Mouse (Mus musculus): Measurements from ENCODE around the gene Fam71b.

Fam71b gene

DNA sequence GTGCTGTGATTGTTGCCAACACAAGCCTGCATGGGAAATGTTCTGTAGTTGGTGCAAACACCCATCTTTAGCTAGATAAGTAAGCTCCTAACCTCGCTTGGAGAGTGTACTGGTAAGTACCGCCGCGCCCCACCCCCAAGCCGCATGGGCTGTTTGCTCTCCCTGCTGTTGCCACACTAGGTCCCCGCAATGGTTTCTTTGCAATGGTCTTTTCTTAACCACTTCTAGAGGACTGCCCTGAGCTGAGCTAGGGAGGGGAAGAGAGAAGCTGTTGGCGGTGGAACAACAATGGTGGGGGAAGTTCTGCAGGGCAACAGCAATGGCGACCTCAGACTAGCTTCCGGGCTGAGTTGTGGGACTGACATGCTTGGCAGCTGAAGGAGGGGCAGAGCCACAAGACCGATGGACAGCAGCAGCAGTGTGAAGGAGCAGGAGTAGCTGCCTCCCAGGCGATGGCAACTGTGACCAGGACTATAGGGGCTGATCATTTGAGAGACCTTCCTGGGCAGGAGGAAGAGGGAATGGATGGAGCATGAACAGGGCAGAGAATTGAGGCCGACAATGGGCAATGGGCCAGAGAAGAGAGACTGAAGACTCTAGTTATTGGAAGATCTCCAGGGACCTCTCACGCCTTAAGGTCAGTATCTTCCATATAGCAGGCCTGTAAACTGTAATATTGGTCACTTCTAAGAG, at the start of gene Fam71b:
Gene Fam71b, plus strand, starts transcription at position 393 of the 693 bp plus-strand sequence.
- in situ Hi-C loops (cut with MboI, MseI) = loop anchor here (5.0 kb wide), 1 partner anchor 36 kb away; no protein-coding TSS in a partner anchor

DNA sequence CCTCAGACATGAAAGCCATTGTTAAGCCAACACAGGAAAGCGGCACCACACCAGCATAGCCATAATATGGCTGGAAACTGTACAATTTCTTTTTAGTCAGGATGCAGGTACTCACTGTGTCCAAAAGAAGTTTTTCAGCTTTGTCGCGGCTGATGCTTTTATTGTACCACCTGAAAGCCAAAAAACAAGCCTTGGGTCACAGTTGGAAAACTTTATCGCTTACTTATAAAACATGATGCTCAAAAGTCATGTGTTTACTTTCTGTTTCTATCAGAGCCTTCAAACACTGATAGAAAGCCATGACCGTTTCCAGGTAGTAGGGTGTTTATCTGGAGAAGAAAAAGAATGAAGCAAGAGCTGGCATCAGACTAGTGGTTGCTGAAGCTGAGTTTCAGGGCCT, 48.6 kb upstream of the Fam71b start:
- in situ Hi-C loops (cut with MboI, MseI) = no loop called here

DNA sequence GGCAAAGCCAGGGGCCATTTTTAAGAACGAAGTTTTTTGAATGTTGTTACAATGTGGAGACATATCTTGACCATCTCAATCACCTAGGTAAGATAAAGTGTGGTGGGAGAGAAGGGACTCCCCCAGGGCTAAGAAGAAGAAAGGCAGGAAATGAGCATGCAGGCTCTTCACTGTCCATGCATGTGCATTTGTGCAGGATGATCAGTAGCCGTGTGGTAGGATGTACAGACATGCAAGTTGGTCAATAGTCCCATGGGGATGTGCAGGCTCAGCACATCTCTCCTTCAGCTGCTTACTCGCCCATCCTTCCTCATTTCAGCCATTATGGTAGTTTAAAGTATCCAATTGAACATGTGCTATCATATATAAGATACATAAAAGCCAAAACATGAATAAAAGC, 47.9 kb upstream of the Fam71b start:
- in situ Hi-C loops (cut with MboI, MseI) = no loop called here

DNA sequence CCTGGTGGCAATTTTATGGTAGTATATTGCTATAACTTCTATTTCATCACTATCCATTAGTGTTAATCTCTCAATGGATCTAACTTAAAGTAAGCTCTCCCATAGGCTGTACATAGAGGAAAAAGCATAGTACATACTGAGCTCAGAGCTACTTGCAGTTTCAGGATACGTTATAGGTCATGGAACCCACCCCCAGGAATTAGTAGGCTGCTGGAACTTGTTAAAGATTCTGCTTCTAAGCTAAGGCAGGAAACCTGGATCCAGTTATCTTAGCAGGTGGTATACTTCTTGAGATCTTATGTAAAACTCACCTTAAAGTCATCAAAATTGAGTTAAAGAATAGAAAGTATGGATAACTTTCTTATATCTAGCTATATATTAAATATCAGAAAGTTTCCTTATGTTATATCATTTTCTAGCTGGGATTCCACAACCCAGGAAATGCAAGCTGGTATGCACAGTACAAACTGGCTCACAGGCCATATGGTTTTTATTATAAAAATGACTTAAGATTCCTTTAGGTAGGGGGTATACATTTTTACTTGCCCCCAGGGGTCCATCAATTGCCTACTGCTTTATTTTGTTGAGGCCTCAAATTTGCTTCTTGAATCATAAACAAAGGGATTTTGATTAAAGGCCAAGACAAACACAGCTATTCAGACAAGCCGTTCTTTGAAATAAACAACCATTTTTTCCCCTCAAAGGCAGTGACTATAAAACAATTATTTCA, 46.5 kb upstream of the Fam71b start:
- in situ Hi-C loops (cut with MboI, MseI) = no loop called here

DNA sequence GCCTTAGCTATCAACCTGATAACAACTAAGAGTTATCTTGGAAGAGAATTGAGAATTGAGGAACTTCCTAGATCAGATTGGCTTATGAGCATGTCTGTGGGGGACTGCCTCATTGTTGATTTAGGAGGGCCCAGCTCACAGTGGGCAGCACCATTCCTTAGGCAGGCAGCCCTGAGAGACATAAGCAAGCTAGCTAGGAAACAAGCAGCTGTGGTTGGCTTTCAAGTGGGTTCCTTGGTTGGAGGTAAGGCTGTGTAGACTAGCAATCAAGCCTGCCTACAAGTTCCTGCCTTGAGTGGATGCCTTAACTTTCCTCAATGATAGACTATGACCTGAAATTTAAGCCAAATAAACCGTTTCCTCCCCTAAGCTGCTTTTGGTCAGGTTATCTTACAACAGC, 38.0 kb upstream of the Fam71b start:
- in situ Hi-C loops (cut with MboI, MseI) = no loop called here

DNA sequence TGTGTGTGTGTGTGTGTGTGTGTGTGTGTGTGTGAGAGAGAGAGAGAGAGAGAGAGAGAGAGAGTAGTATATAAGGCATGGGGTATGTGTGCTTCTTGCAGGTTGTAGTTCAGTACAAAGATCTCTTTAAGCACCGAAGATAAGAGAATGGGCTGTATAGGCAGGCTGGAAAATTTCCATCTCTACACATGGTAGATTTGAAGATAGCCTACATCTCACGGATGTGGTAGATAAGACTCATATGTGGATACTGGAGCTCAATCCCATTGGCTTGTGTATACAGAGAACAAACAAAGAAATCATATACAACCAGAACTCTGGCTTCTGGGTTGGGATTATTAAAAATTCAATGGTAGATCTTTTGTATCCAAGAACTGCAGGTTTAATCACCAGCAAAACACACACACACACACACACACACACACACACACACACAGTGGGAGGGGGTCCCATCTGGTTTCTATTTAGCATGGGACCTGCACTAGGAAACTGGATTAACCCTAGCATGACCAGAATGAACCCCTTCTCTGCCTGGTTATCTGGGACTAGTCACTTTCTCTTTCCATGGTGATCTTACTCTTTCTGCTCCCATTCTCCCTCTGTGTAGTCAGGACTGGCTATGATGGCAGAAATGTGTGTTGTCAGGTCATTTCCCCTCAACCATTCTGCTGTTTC, 35.2 kb upstream of the Fam71b start:
- in situ Hi-C loops (cut with MboI, MseI) = no loop called here

DNA sequence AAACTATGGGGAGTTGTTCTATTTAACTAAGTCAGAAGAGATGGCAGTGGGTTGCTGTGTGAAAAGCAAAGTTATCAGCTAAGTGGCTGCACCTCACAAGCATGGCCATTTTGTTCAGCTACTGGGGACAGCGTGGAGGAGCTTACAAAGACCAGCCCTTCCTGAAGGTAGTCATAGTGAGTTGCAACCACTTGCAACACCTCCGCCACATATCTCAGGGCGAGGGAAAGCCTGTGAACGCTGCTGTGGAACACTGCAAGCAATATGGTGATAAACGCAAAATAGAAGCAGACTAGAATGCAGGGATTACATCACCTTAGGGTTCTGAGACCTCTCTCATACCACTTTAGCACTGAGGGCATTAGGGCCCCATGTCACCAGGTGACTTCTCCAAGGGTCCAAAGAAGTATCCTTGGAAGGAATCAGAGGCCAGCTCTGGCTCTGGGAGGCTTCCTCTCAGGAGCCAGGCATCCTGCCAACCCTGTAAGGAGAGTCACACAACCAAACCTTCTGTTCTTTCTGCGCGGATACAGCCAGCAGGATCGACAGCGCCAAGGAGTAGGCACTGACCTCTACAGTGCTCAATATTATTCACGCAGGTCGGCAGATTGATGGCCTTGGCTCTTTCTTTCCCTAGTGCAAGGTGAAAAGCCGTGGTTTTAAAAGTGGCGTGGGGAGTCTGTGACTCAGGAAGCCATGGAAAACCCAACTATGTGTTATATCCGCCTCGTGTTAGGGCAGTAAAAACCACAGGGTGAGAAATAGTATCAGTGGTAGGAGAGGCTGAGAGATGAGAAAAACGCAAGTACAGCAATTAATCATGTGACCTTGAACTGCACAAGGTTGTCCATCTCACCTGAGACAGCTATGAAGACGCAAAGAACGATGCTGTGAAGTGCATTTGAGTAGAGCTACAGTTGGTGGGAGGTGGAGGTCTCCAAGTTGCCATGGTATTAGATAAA, 34.0 kb upstream of the Fam71b start:
- in situ Hi-C loops (cut with MboI, MseI) = no loop called here

DNA sequence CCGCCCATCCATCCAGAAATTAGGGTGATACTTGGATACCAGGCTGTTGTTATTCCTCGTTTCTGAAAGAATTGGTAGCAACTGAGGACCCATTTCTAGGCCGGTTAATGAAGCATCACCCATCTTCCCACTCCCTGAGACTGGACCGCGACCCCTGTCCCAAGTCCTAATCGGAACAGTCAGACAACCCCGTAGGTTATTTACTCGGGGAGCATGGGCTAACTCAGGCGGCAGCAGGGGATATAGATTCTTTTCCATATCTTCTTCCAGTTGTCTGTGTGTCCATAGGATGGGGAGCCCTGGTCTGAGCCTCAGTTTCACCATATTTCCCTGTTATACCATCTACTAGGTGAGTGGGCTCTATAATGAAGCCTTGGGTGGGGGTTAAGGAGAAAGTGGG, 32.5 kb upstream of the Fam71b start:
- in situ Hi-C loops (cut with MboI, MseI) = no loop called here

DNA sequence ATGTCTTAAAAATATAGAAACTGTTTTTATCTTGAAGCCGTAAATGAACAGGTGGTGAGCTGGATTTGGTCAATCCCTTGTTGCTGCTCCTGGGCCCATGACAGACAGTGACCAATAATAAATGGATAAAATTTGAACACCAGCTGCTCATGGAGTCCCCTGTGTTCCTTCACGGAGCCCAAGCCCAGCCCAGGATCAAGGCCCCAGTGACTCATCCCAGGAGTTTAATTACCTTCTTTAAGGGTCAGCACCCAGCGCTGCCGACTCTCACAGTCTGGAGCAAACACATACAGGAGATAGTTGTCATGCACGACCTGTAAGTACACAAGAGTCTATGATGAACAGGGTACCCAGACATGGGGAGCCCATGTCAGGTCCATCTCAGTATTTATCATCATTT, 30.6 kb upstream of the Fam71b start:
- in situ Hi-C loops (cut with MboI, MseI) = no loop called here

DNA sequence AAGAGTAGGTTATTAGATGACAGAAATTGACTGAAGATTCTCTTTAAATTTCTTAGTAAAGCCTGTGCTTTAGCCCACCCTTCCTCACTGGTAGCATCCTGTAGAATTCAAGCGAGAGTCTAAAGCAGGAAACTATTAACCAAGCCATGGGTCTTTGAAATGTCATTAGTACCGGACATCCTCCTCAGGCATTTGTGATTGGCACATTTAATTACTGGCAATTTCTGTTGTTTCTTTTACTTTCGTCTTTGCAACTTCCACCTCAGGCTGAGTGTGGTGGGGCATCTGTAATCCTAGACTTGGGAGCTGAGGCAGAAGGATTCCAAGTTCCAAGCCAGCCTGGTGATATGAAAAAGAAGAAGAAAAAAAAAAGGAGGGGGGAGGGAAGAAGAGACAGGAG, 30.0 kb upstream of the Fam71b start:
- in situ Hi-C loops (cut with MboI, MseI) = no loop called here

DNA sequence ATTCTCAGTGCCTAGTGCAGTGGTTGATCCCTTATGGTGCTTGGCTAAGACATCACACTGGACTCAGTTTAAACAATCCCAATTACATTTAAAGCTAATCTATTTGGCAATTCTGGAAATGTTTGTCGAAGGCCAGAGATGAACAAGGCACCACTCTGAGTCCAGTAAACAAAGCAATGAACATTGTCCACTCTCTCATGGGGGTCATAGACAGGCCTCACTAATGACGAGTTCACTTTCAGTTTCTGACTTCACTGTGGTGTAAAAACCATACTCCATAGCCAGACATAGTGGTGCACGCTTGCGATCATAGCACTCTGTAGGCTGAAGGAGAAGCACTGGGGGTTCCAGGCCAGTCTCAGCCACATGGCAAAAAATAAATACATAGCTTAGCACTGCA, 25.9 kb upstream of the Fam71b start:
- in situ Hi-C loops (cut with MboI, MseI) = no loop called here

DNA sequence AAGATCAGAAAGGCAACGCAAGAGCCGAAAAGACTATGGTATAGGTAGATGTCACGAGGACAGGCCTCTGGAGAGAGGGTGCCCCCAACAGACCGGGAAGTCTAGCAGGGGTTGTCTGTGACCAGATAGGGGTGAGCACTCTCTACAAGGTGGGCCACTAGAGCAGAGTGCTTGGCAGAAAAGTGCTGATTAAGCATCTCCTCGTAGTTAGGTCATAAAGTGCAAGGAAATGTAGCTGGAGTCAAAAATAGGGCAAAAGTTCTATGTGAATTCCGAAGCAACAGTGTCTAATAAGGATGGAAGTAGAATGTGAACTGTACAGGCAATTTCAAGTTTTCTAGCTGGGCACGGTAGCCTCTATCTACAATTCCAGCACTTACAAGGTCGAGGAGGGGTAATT, 25.1 kb upstream of the Fam71b start:
- in situ Hi-C loops (cut with MboI, MseI) = no loop called here

DNA sequence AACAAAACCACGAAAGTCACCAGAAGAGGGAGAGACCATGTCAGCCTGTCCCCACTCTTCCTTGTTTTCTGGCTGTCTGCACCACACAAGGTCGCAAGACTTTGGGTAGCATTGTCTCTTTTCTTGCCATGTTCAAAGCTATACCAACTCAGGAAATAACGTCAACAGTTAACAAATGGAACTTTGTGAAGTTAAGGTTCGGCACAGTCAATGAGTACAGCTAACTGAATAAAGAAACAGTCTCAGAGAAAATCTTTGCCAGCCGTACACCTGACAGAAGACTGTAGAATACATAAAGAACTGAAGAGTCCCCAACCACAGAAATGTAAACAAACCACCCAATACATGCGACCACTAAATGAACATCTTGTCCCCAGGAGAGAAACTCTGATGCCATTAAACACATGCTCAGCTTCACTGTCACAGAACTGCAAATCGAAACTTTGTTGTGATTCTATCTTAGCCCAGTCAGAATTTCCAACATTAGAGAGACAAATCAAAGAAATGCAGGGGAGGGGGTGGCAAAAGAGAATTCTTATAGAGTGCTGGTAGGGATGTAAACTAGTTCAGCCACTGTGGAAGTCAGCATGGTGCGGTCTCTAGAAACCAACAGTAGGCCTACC, 23.9 kb upstream of the Fam71b start:
- in situ Hi-C loops (cut with MboI, MseI) = no loop called here

DNA sequence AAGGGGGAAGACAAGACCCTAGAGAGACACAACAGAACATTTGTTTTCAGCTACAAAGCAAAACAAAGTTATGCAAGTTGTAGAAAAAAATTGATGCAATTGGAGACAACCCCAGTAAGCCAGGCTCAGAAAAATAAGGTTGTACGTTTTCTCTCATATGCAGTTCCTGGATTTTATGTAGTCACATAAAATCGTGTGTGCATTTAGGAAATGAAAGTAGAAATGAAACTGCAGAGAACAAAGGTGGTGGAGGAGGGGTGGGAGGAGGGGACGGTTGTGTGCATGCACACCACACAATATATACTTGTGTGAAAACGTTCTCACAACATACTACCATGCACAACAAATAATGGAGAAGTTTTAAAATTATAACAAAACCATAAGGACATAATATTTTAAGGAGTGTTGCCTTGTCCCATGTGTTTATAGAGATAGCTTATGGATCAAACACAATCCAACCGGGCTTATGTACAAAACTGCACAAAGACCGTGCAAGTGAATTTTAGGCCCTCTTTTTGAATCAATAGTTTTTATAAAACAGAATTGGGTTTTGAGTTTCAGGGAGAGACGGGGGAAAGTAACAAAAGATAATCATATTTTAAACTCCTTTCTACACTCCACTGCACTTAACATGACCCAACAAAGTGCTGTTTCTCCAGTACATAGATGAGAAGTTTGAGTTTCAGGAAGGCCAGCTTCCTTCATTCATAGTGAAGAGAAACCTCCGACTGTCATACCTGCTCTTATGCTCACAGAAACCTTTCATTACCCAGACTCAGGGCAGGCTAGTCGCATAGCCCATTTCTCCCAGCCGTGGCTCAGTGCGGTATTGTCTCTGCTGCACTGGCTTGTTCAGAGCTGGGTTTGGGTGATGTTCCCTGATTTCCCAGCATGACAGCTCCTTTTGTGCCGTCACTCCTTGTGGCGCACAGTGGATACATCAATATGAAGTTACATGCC, 23.0 kb upstream of the Fam71b start:
- in situ Hi-C loops (cut with MboI, MseI) = no loop called here

DNA sequence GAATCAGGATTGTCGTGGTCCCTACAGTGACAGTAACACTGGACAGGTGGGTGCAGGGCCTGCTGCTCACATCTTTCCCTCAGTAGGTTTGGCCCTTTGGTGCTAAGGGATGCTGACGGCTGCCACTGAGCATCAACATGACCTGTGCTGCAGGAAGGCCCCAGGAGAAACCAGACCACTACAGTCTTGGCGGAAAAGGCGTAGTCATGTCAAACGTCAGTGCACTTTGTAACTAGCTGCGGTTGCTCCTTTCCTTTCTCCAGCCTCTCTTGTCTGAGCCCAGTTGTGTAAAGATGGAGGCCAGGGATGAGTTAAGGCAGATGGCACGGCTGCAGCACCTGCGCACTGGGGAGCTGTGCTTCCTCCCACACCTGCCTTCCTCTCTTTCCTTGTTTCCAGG, 21.3 kb upstream of the Fam71b start:
- in situ Hi-C loops (cut with MboI, MseI) = no loop called here

DNA sequence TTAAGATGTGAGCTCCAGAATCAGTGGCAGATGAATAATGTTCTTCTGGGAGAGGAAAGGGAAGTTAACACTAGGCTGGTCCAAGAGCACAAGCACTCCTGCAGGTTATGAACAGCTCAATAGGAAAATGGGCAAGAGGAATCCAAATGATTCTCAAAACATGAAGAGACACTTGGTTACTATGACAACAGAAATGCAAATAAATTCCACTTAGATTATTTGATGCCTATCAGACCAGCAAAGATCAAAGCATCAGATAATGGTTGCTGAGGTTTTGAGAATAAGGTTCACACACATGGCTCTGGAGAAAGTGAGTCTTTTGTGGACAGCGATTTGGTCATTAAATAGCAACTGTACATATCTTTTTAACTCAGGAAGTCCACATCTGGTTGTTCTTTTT, 19.0 kb upstream of the Fam71b start:
- in situ Hi-C loops (cut with MboI, MseI) = no loop called here

DNA sequence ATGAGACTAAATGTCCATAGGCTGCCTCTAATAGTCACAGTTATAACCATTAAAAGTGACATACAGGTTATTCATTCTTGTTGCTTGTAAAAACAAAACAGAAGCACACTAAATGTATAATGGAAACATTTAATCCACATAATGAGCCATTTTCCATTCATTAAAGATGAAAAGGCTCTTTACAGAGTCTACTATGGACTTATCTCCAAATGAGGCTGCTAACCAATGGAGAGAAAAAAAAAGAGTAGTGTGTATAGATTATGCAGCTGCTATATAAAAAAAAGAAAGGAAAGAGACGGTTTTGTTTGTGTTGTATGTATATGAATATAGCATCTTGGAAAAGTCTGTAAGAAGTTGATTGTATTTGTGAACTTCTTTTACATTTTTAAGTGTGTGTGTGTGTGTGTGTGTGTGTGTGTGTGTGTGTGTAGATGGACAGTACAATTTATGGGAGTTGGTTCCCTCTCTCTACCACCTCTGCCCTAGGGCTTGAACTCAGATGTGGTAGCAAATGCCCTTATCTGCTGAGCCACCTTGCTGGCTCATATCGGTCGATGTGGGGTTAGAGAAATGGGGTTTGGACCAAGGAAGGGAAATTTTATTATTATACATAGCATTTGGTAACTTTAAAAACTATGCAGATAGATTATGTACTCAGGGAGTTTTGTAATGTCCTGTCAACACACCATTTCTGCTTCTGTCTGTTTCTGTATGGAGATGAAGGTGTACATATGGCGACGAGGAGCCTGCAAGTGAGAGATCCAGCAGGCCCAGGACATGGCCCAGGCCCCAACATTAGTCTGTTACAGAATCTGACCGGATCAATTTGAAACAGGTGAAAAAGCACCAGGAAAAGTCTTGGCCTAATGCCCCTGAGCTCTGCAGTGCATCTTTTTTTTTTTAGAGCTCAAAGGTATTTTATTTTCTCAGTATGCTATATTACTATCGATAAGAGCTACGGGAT, 18.3 kb upstream of the Fam71b start:
- in situ Hi-C loops (cut with MboI, MseI) = no loop called here

DNA sequence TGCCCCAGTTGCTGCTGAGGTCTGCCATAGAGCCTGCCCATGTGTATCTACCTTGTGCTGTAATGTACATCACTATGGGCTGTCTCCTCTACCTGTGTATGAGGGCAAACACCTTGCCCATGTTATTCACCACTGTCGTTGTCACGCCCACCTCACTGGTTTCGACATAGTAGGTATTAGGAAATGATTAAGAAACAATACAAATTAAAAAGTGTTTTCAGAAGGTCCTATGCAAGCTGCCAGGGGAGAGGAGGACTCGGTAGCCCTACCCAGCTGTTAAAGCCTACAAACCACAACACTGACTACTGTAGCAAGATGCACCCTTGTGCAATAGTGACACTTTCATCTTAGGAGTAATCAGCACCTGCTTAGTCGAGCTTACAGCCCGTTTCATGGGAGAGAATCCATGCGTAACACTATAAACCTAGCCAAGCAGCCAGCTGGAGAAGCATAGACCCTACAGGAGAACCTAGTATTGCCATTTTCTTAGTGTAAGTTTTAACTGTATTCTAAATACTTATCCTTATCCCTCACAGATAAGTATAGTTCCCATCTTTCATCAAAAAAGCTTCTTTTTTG, 16.2 kb upstream of the Fam71b start:
- in situ Hi-C loops (cut with MboI, MseI) = no loop called here

DNA sequence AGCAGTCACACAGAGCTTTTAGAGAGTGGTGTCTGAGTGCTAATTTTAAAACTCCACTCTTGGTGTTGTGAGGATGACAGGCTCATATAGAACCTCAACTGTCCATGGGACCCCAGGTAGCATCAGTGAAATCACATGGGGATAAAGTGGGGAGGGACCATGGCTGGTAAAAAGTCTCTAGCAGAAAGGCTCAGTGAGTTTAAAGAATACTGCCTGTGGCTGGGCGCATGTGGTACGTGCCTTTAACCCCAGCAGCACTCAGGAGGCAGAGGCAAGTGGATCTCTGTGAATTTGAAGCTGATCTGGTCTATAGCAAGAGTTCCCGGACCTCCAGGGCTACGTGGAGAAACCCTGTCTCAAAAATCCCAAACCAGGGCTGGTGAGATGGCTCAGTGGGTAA, 13.9 kb upstream of the Fam71b start:
- in situ Hi-C loops (cut with MboI, MseI) = no loop called here
